Mouse (Mus musculus): ENCODE data around the gene Inhba. TPM values are rescaled to one million over a fixed set of nuclear protein-coding genes. Genes with fewer than 3 reads are reported as not detected.

The Inhba gene
- polyA plus RNA-seq, 1 experiment from 2014 or later, result 1.8 TPM

- Histone ChIP-seq H3K4me2 (ENCODE audit: low read depth, severe bottlenecking) (no peak overlapping the region), H3K27ac (replicated peaks; ENCODE audit: low read depth, low read length) (no peak overlapping the region), H3K9me3 (ENCODE audit: control insufficient read depth, low read length) (no peaks in the 10 kb centered on the region), H3K36me3 (ENCODE audit: control insufficient read depth, insufficient read depth, low read length) (no peaks in the 10 kb centered on the region), H3K27me3 (ENCODE audit: control insufficient read depth, insufficient read depth, low read length) (no peaks in the 10 kb centered on the region), H3K4me3 (ENCODE audit: low read depth, low read length) (no peak overlapping the region), H3K4me1 (ENCODE audit: control insufficient read depth, insufficient read depth, low read length) (no peaks in the 10 kb centered on the region), H3K9ac (ENCODE audit: low read length) (no peak overlapping the region)
- DNase-seq (ENCODE audit: low spot score) (no peak), ATAC-seq (ENCODE audit: insufficient number of reproducible peaks, low FRiP score, low TSS enrichment, low read depth) (no peak)
- 55% methylated on average over 4 of the region's 4 CpGs for WGBS
These were observed 3.9 kb upstream of the Inhba start for GRCm38 (mm10) chr13:16007748-16008147.

GRCm38 (mm10) chr13:16008348-16008747 lies 3.3 kb upstream of the Inhba start:
- no peaks in the 10 kb centered on the region for H3K4me1 ChIP-seq (ENCODE audit: control insufficient read depth, insufficient read depth, low read length)
- DNase-seq (ENCODE audit: low spot score), result no peak
- no peaks in the 10 kb centered on the region for H3K9me3 ChIP-seq (ENCODE audit: control insufficient read depth, low read length)
- no peak overlapping the region for H3K4me2 ChIP-seq (ENCODE audit: low read depth, severe bottlenecking)
- no peak overlapping the region for H3K4me3 ChIP-seq (ENCODE audit: low read depth, low read length)
- H3K9ac ChIP-seq (ENCODE audit: low read length), result no peak overlapping the region
- no peaks in the 10 kb centered on the region for H3K36me3 ChIP-seq (ENCODE audit: control insufficient read depth, insufficient read depth, low read length)
- no peak for ATAC-seq (ENCODE audit: insufficient number of reproducible peaks, low FRiP score, low TSS enrichment, low read depth)
- 45% methylated on average over 1 of the region's 1 CpGs for WGBS
- H3K27ac ChIP-seq (replicated peaks; ENCODE audit: low read depth, low read length), result no peak overlapping the region
- no peaks in the 10 kb centered on the region for H3K27me3 ChIP-seq (ENCODE audit: control insufficient read depth, insufficient read depth, low read length)

GRCm38 (mm10) chr13:16009766-16010465 lies 1.7 kb upstream of the Inhba start:
- no peak for ATAC-seq (ENCODE audit: insufficient number of reproducible peaks, low FRiP score, low TSS enrichment, low read depth)
- Histone ChIP-seq H3K27me3 (ENCODE audit: control insufficient read depth, insufficient read depth, low read length) (no peaks in the 10 kb centered on the region), H3K9ac (ENCODE audit: low read length) (no peak overlapping the region), H3K9me3 (ENCODE audit: control insufficient read depth, low read length) (no peaks in the 10 kb centered on the region), H3K4me3 (ENCODE audit: low read depth, low read length) (no peak overlapping the region), H3K36me3 (ENCODE audit: control insufficient read depth, insufficient read depth, low read length) (no peaks in the 10 kb centered on the region), H3K4me1 (ENCODE audit: control insufficient read depth, insufficient read depth, low read length) (no peaks in the 10 kb centered on the region), H3K4me2 (ENCODE audit: low read depth, severe bottlenecking) (no peak overlapping the region), H3K27ac (replicated peaks; ENCODE audit: low read depth, low read length) (no peak overlapping the region)
- DNase-seq (ENCODE audit: low spot score), result no peak
- WGBS, result 92% methylated on average over 8 of the region's 8 CpGs

GRCm38 (mm10) chr13:16010586-16010985 lies 1.1 kb upstream of the Inhba start:
- Histone ChIP-seq H3K27me3 (ENCODE audit: control insufficient read depth, insufficient read depth, low read length) (no peaks in the 10 kb centered on the region), H3K36me3 (ENCODE audit: control insufficient read depth, insufficient read depth, low read length) (no peaks in the 10 kb centered on the region), H3K4me2 (ENCODE audit: low read depth, severe bottlenecking) (no peak overlapping the region), H3K27ac (replicated peaks; ENCODE audit: low read depth, low read length) (no peak overlapping the region), H3K4me3 (ENCODE audit: low read depth, low read length) (no peak overlapping the region), H3K9me3 (ENCODE audit: control insufficient read depth, low read length) (no peaks in the 10 kb centered on the region), H3K4me1 (ENCODE audit: control insufficient read depth, insufficient read depth, low read length) (no peaks in the 10 kb centered on the region), H3K9ac (ENCODE audit: low read length) (no peak overlapping the region)
- DNase-seq (ENCODE audit: low spot score) (no peak), ATAC-seq (ENCODE audit: insufficient number of reproducible peaks, low FRiP score, low TSS enrichment, low read depth) (no peak)
- WGBS, result 85% methylated on average over 4 of the region's 4 CpGs

GRCm38 (mm10) chr13:16012243-16012887 lies 714 bp downstream of the Inhba start:
- 6% methylated on average over 19 of the region's 19 CpGs for WGBS
- 0 out of 2 replicates have a peak, but pooled peaks cover 3% of the 10 kb centered on the region for H3K4me1 ChIP-seq (ENCODE audit: control insufficient read depth, insufficient read depth, low read length)
- peak; percentile 85 for DNase-seq (ENCODE audit: low spot score)
- H3K9me3 ChIP-seq (ENCODE audit: control insufficient read depth, low read length), result no peaks in the 10 kb centered on the region
- peak overlapping the region; percentile 82 for H3K4me2 ChIP-seq (ENCODE audit: low read depth, severe bottlenecking)
- no peaks in the 10 kb centered on the region for H3K36me3 ChIP-seq (ENCODE audit: control insufficient read depth, insufficient read depth, low read length)
- peak; percentile 95 for ATAC-seq (ENCODE audit: insufficient number of reproducible peaks, low FRiP score, low TSS enrichment, low read depth)
- peak overlapping the region; percentile 45 for H3K4me3 ChIP-seq (ENCODE audit: low read depth, low read length)
- no peak overlapping the region; the same call in none of the 2 replicates for H3K9ac ChIP-seq (ENCODE audit: low read length)
- H3K27ac ChIP-seq (replicated peaks; ENCODE audit: low read depth, low read length), result no peak overlapping the region
- H3K27me3 ChIP-seq (ENCODE audit: control insufficient read depth, insufficient read depth, low read length), result 0 out of 2 replicates have a peak, but pooled peaks cover 2% of the 10 kb centered on the region

GRCm38 (mm10) chr13:16014166-16014565 lies 2.5 kb downstream of the Inhba start:
- ATAC-seq (ENCODE audit: insufficient number of reproducible peaks, low FRiP score, low TSS enrichment, low read depth), result no peak
- Histone ChIP-seq H3K27ac (replicated peaks; ENCODE audit: low read depth, low read length) (no peak overlapping the region), H3K4me2 (ENCODE audit: low read depth, severe bottlenecking) (no peak overlapping the region), H3K4me1 (ENCODE audit: control insufficient read depth, insufficient read depth, low read length) (0 out of 2 replicates have a peak, but pooled peaks cover 5% of the 10 kb centered on the region), H3K4me3 (ENCODE audit: low read depth, low read length) (no peak overlapping the region), H3K9ac (ENCODE audit: low read length) (no peak overlapping the region), H3K36me3 (ENCODE audit: control insufficient read depth, insufficient read depth, low read length) (no peaks in the 10 kb centered on the region), H3K9me3 (ENCODE audit: control insufficient read depth, low read length) (no peaks in the 10 kb centered on the region), H3K27me3 (ENCODE audit: control insufficient read depth, insufficient read depth, low read length) (0 out of 2 replicates have a peak, but pooled peaks cover 8% of the 10 kb centered on the region)
- 64% methylated on average over 3 of the region's 3 CpGs for WGBS
- DNase-seq (ENCODE audit: low spot score), result no peak

GRCm38 (mm10) chr13:16016506-16016905 lies 4.9 kb downstream of the Inhba start:
- Histone ChIP-seq H3K9ac (ENCODE audit: low read length) (no peak overlapping the region), H3K27me3 (ENCODE audit: control insufficient read depth, insufficient read depth, low read length) (0 out of 2 replicates have a peak, but pooled peaks cover 8% of the 10 kb centered on the region), H3K4me1 (ENCODE audit: control insufficient read depth, insufficient read depth, low read length) (0 out of 2 replicates have a peak, but pooled peaks cover 5% of the 10 kb centered on the region), H3K4me3 (ENCODE audit: low read depth, low read length) (no peak overlapping the region), H3K27ac (replicated peaks; ENCODE audit: low read depth, low read length) (no peak overlapping the region), H3K9me3 (ENCODE audit: control insufficient read depth, low read length) (no peaks in the 10 kb centered on the region), H3K4me2 (ENCODE audit: low read depth, severe bottlenecking) (no peak overlapping the region), H3K36me3 (ENCODE audit: control insufficient read depth, insufficient read depth, low read length) (no peaks in the 10 kb centered on the region)
- ATAC-seq (ENCODE audit: insufficient number of reproducible peaks, low FRiP score, low TSS enrichment, low read depth), result no peak
- DNase-seq (ENCODE audit: low spot score), result no peak
- WGBS, result 0% methylated on average over 2 of the region's 2 CpGs

- no peaks in the 10 kb centered on the region for H3K9me3 ChIP-seq (ENCODE audit: control insufficient read depth, low read length)
- under 1% methylated on average over 20 of the region's 20 CpGs for WGBS
- DNase-seq (ENCODE audit: low spot score) (no peak), ATAC-seq (ENCODE audit: insufficient number of reproducible peaks, low FRiP score, low TSS enrichment, low read depth) (no peak)
- H3K27me3 ChIP-seq (ENCODE audit: control insufficient read depth, insufficient read depth, low read length), result 0 out of 2 replicates have a peak, but pooled peaks cover 8% of the 10 kb centered on the region
- no peaks in the 10 kb centered on the region for H3K36me3 ChIP-seq (ENCODE audit: control insufficient read depth, insufficient read depth, low read length)
- 0 out of 2 replicates have a peak, but pooled peaks cover 5% of the 10 kb centered on the region for H3K4me1 ChIP-seq (ENCODE audit: control insufficient read depth, insufficient read depth, low read length)
- H3K4me2 ChIP-seq (ENCODE audit: low read depth, severe bottlenecking), result peak overlapping the region; percentile 67
- peak overlapping the region; percentile 32 for H3K4me3 ChIP-seq (ENCODE audit: low read depth, low read length)
- H3K27ac ChIP-seq (replicated peaks; ENCODE audit: low read depth, low read length), result no peak overlapping the region
- H3K9ac ChIP-seq (ENCODE audit: low read length), result peak overlapping the region; percentile 46
These were observed 5.7 kb downstream of the Inhba start for GRCm38 (mm10) chr13:16017338-16017737.
